Mouse (Mus musculus) kidney, embryonic 16.5 days (tissue): ENCODE results near the gene Cebpb. TPM values are rescaled to one million over a fixed set of nuclear protein-coding genes. Genes with fewer than 3 reads are reported as not detected.
A peak's percentile ranks its signal among the peaks of the same experiment; 100 is the strongest.
"Not testable (repeated sequence)": the region's sequence is repeated elsewhere in the genome, so short reads cannot be mapped to it uniquely, and the experiment has no call there.

Source experiments
- ATAC-seq: fragments of 200-750 bp; cut with Nextera tagmentation; 2 replicates; pipeline ENCODE4 v1.8.0; 2017; ENCODE audit warnings: moderate TSS enrichment; ENCODE audit not compliant: low FRiP score, low TSS enrichment
- H3K27ac ChIP-seq: fragments of 300-500 bp; sonication (generic); 2 replicates; pipeline ENCODE4 v1.5.1; 2014; ENCODE audit warnings: low read length
- H3K27me3 ChIP-seq: fragments of 300-500 bp; sonication (generic); 2 replicates; pipeline ENCODE4 v1.6.1; 2014; ENCODE audit warnings: low read length, control low read depth, mixed read lengths; ENCODE audit not compliant: insufficient read depth
- H3K36me3 ChIP-seq: fragments of 300-500 bp; sonication (generic); 2 replicates; pipeline ENCODE4 v1.6.1; 2014; ENCODE audit warnings: low read length, control low read depth, mixed read lengths; ENCODE audit not compliant: insufficient read depth
- H3K4me1 ChIP-seq: fragments of 300-500 bp; sonication (generic); 2 replicates; pipeline ENCODE4 v1.6.1; 2014; ENCODE audit warnings: low read length, control low read depth, mixed read lengths; ENCODE audit not compliant: insufficient read depth
- H3K4me2 ChIP-seq: fragments of 300-500 bp; sonication (generic); replicated peaks from 2 replicates; pipeline ENCODE4 v1.6.1; 2014; ENCODE audit warnings: low read depth, low read length
- H3K4me3 ChIP-seq: fragments of 300-500 bp; sonication (generic); 2 replicates; pipeline ENCODE4 v1.5.1; 2014; ENCODE audit warnings: mild to moderate bottlenecking, low read length
- H3K9ac ChIP-seq: fragments of 300-500 bp; sonication (generic); replicated peaks from 2 replicates; pipeline ENCODE4 v1.6.1; 2014; ENCODE audit warnings: low read length
- H3K9me3 ChIP-seq: fragments of 300-500 bp; sonication (generic); 2 replicates; pipeline ENCODE4 v1.6.1; 2016; ENCODE audit warnings: low read length, control low read depth
- WGBS: fragments of 180-500 bp; shearing (Covaris S2); extraction: QIAGEN DNeasy Blood & Tissue Kit; methylation state at CpG from one replicate; pipeline ENCODE4 v1.1.7; 2014; 5-methylcytosine and 5-hydroxymethylcytosine counted together
- polyA plus RNA-seq: library from polyadenylated mRNA; unstranded; fragments of >200 nt; fragmentation: Nextera tagmentation; extraction: Ambion mirVana; gene quantifications from 2 replicates; pipeline ENCODE4 v1.2.1, GENCODE M21; 2015

Cebpb gene
- 0.34 and 0.45 TPM in 2 replicates for polyA plus RNA-seq

DNA sequence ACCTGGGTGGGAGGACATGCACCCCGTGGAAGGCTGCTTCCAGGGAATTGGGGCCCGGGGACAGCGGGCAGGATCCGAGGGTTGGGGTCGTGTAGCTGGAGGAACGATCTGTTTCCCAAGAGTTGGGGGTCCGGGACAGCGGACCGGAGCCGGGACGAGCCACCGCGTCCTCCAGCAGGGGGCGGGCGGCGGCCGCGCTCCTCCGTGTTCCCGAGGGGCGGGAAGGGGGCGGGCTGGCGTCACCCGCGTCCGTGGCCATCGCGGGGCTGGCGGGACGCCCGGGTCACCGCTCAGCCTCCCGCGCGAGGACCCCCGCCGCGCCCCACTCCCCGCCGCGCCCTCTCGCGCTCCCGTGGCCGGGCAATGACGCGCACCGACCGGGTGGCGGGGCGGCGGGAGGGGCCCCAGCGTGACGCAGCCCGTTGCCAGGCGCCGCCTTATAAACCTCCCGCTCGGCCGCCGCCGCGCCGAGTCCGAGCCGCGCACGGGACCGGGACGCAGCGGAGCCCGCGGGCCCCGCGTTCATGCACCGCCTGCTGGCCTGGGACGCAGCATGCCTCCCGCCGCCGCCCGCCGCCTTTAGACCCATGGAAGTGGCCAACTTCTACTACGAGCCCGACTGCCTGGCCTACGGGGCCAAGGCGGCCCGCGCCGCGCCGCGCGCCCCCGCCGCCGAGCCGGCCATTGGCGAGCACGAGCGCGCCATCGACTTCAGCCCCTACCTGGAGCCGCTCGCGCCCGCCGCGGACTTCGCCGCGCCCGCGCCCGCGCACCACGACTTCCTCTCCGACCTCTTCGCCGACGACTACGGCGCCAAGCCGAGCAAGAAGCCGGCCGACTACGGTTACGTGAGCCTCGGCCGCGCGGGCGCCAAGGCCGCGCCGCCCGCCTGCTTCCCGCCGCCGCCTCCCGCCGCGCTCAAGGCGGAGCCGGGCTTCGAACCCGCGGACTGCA is at the start of gene Cebpb:
Gene Cebpb (plus strand): TSS at position 418 of the 954 bp plus-strand sequence.
- Histone ChIP-seq H3K27ac (peak within 1 kb of the TSS; percentile 47), H3K36me3 (no peaks in the 10 kb centered on the region), H3K4me3 (peak within 1 kb of the TSS; percentile 59), H3K4me1 (peaks cover 19% of the 10 kb centered on the region), H3K27me3 (0 out of 2 replicates have a peak, but pooled peaks cover 3% of the 10 kb centered on the region), H3K4me2 (peak within 1 kb of the TSS; percentile 94), H3K9ac (peak within 1 kb of the TSS; percentile 65), H3K9me3 (no peaks in the 10 kb centered on the region)
- WGBS: under 1% methylated on average over 115 of the region's 147 CpGs
- peak; percentile 76 for ATAC-seq

DNA sequence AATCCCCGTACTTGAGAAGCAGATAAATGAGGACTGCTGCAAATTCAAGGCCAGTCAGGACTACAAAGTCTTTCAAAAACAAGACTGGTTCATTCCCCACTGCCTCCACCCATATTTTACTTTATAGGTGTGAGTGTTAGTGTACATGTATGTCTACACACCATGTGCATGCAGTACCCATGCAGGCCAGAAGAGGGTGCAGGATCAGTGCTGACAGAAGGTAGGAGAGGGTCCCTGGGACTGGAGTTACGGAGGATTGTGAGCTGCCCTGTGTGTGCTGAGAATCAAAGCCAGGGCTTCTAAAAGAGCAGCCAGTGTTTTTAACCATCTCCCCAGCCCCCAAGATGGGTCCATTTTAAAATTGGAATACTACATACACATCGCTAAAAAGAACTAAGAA is 48.4 kb upstream of the Cebpb start:
- Histone ChIP-seq H3K9me3 (no peaks in the 10 kb centered on the region), H3K36me3 (peaks cover 12% of the 10 kb centered on the region), H3K27me3 (no peaks in the 10 kb centered on the region), H3K9ac (no peak overlapping the region), H3K4me3 (no peak overlapping the region), H3K4me2 (no peak overlapping the region), H3K27ac (no peak overlapping the region), H3K4me1 (no peaks in the 10 kb centered on the region)
- no peak for ATAC-seq
- WGBS: 89% methylated on average over 3 of the region's 3 CpGs

DNA sequence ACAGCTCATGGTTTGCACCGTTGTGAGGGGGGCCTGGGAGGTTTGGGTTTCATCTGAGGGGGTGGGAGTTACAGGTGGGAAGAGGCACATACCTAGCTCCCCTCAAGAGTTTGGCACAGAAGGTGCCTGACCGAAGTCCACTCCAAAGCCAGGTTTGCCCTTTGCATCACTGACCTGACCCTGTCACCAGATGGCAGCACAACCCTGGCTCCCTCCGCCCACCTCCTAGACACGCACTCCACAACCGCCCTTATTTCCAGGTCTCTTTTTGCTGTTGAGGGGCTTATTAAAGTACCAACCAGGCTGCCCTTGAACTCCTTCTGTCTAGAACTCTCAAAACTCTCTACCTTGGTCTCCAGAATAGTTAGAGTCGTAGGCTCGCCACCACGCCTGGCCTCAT is 47.4 kb upstream of the Cebpb start:
- peak; percentile 7; the same call in 1 of the 2 replicates for ATAC-seq

DNA sequence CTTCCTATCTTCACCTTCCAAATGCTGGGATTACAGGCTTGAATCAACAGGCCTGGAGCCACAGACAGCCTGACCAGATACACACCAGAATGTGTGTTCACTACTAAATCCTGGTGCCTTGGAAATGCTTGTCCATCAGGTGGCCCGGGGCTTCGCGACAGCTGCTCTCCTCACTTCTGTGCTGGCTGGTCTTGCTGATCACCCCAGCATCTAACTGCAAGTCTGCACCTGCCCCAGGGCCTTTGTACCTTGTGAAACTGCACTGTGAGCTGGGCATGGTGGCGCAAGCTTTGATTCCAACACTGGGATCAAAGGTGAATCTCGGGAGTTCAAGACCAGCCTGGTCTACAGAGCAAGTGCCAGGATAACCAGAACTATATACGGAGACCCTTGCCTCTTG is 46.6 kb upstream of the Cebpb start:
- H3K9ac ChIP-seq: no peak overlapping the region
- no peaks in the 10 kb centered on the region for H3K9me3 ChIP-seq
- H3K4me3 ChIP-seq: no peak overlapping the region
- ATAC-seq: no peak
- whole genome bisulfite sequencing: 89% methylated on average over 6 of the region's 6 CpGs
- no peak overlapping the region for H3K4me2 ChIP-seq
- no peaks in the 10 kb centered on the region for H3K4me1 ChIP-seq
- H3K27ac ChIP-seq: no peak overlapping the region
- H3K27me3 ChIP-seq: no peaks in the 10 kb centered on the region
- H3K36me3 ChIP-seq: peaks cover 16% of the 10 kb centered on the region

More for the DNA sequence above, 47.4 kb upstream of the Cebpb start:
- peaks cover 16% of the 10 kb centered on the region for H3K36me3 ChIP-seq
- H3K4me2 ChIP-seq: no peak overlapping the region
- H3K4me3 ChIP-seq: no peak overlapping the region
- no peaks in the 10 kb centered on the region for H3K27me3 ChIP-seq
- H3K9ac ChIP-seq: no peak overlapping the region
- H3K9me3 ChIP-seq: no peaks in the 10 kb centered on the region
- no peak overlapping the region for H3K27ac ChIP-seq
- 42% methylated on average over 8 of the region's 8 CpGs for WGBS
- H3K4me1 ChIP-seq: no peaks in the 10 kb centered on the region

DNA sequence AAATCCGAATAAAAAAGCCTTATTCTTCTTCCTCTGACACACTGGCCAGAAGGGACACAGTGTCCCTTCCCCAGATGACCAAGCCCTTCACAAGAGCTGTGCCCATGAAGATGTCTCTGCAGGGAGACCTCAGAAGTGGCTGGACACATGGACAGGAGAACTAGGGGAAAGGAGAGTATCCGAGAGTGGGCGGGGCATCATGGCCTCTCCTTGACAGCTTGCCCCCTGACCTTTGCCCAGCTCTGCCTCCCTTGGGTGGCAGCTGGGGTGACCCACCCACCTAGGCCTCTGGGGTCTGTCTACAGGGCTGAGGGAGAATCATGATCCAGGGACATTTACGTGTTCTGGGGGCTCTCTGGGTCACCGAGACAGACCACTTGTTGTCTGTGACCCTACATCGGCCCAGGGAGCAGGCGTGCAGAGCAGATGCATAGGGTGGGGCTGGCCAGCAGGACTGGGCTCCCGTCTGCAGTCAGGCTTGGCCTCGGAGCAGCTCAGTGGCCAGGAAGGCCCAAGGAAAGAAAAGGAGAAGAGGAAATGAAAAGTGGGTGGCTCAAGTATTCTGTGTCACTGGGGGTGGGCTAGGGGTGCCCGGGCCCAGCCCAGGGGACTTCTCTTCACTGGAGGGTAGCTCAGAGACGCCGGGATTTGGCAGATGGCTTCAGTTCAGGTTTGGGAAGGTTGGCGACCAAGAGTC is 45.2 kb upstream of the Cebpb start:
- not testable (repeated sequence) for ATAC-seq, H3K4me1 ChIP-seq, H3K9ac ChIP-seq, H3K4me3 ChIP-seq, H3K27ac ChIP-seq, H3K4me2 ChIP-seq, H3K9me3 ChIP-seq, H3K27me3 ChIP-seq
- peaks cover 21% of the 10 kb centered on the region for H3K36me3 ChIP-seq
- WGBS: 78% methylated on average over 12 of the region's 13 CpGs

DNA sequence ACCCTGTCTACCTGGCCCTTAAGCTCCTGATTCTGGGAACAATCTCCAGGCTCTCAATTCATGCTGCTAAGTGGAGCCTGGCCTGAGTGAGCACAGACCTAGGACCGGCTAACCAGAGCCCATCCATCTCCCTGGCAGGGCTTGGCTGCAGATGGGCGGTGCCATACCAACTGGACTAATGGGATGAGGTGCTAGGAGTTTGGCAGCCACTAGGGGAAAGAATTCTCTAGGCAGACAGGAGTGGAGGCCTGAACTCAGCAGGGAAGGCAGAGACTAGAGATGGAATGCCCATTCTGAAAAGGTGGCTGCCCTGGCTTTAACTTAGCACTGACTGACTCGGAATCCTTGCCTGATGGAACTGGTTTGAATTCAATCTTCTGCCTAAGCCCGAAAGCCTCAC is 42.3 kb upstream of the Cebpb start:
- H3K27me3 ChIP-seq: no peaks in the 10 kb centered on the region
- no peaks in the 10 kb centered on the region for H3K4me1 ChIP-seq
- H3K9me3 ChIP-seq: no peaks in the 10 kb centered on the region
- 62% methylated on average over 4 of the region's 4 CpGs for whole genome bisulfite sequencing
- H3K36me3 ChIP-seq: peaks cover 27% of the 10 kb centered on the region
- no peak overlapping the region for H3K27ac ChIP-seq
- ATAC-seq: 0 out of 2 replicates have a peak, but pooled peaks have one; percentile 40
- H3K4me2 ChIP-seq: no peak overlapping the region
- no peak overlapping the region for H3K9ac ChIP-seq
- no peak overlapping the region for H3K4me3 ChIP-seq

DNA sequence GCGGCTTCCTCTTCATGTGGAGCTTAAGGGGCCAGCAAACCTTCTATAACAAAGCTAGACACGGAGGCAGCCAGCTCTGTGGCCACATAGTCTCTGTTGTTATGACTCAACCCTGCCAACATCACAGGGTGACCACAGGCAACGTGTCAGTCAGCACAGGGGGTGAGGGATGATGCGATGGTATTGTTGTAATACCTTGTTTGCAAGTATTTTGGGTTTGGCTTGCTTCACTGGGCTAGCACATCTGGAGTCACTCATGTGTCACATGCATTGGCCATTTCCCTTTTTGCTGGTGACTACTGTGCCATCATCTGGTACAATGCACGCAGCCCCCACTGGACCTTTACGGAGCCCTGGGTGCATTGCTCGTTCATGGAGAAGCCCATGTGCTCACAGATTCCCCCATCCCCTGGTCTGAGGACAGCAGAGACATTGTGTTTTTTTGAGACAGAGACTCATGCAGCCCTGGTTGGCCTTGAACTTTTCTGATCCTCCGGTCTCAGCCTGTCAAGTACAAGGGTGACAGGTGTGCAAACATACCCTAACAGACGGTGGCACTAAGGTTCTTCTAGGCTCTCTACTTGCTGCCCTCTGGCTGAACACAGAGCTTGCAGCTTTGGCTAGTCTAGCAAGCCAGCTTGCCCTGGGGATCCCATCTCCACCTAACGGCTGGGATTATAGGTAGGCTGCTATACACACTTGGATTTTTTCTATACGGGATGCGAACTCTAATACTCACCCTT is 39.3 kb upstream of the Cebpb start:
- no peaks in the 10 kb centered on the region for H3K4me1 ChIP-seq
- H3K4me3 ChIP-seq: no peak overlapping the region
- 81% methylated on average over 12 of the region's 12 CpGs for WGBS
- no peak overlapping the region for H3K27ac ChIP-seq
- no peak for ATAC-seq
- H3K36me3 ChIP-seq: peaks cover 35% of the 10 kb centered on the region
- no peaks in the 10 kb centered on the region for H3K9me3 ChIP-seq
- H3K4me2 ChIP-seq: no peak overlapping the region
- H3K9ac ChIP-seq: no peak overlapping the region
- H3K27me3 ChIP-seq: no peaks in the 10 kb centered on the region

DNA sequence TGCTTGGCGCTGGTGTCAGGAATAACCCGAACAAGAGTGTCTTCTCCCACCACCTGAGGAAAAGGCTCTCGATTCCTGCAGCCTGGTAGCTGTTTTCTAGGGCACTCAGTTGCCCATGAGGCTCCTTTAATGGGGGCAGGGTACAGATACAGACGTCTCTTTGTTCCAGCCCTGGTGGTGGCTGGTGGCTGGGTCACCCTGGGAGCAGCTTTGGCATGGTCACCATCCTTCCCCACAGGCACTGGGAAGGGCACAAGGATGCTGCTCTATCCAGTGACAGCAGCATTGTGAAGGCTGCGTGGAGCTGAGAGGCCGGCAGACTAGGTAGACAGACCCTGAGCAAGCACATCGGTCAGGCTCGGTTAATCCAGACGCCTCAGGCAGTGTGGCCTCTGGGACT is 37.1 kb upstream of the Cebpb start:
- no peak overlapping the region for H3K27ac ChIP-seq
- H3K9me3 ChIP-seq: no peaks in the 10 kb centered on the region
- no peak for ATAC-seq
- WGBS: 86% methylated on average over 9 of the region's 9 CpGs
- H3K4me2 ChIP-seq: no peak overlapping the region
- peaks cover 25% of the 10 kb centered on the region for H3K36me3 ChIP-seq
- H3K4me3 ChIP-seq: no peak overlapping the region
- no peak overlapping the region for H3K9ac ChIP-seq
- H3K4me1 ChIP-seq: peaks cover 4% of the 10 kb centered on the region; the same call in 1 of the 2 replicates
- H3K27me3 ChIP-seq: no peaks in the 10 kb centered on the region

DNA sequence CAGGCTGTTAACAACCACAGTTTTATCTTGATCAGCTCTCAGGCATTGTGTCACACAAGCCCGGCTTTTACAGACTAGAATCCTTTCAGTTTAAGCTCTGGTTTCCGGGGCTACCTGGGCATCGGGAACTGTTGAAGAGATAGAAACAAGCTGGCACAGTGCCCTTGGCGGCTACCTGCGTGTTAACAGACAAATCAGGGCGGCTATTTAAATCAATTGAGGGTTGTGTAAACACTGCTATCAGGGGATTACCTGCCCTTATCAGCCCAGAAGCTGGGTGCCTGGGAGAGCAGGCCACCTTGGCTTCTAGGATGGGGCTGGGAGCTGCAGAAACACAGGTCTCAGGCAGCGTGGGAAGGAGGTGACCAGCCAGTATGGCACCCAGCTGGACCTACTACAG is 36.0 kb upstream of the Cebpb start:
- Histone ChIP-seq H3K9me3 (no peaks in the 10 kb centered on the region), H3K27me3 (no peaks in the 10 kb centered on the region), H3K4me3 (no peak overlapping the region), H3K27ac (no peak overlapping the region), H3K4me1 (peaks cover 13% of the 10 kb centered on the region), H3K9ac (no peak overlapping the region), H3K4me2 (no peak overlapping the region), H3K36me3 (peaks cover 25% of the 10 kb centered on the region)
- ATAC-seq: no peak
- WGBS: 85% methylated on average over 7 of the region's 7 CpGs
